Mouse (Mus musculus): ENCODE data around the gene Casc3.

Gene Casc3

GRCm38 (mm10) chr11:98873900-98874299 is 69.2 kb downstream of the Casc3 start:
- no peak for DNase-seq

GRCm38 (mm10) chr11:98877001-98877400 is 72.3 kb downstream of the Casc3 start:
- DNase-seq = no peak
